Mouse (Mus musculus): ENCODE measurements around the gene Usp20.

Usp20 gene

DNA sequence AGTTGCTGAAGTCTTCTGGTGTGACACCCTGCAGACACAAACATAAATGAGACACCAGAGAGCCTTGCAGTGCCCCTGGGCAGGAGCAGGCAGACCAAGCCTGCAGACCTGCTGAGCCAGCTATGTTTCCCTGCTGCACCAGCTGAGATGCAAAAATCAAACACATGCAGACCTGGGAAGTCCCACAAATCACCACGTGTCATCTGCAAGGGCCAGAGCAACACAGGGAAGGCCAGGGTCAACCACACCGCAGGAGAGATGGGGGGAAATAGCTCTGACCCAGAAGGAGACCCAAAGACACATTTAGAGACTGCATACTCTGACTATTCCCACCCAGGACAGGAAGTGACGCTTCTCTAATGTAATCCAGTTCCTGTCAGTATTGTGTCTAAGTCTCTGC lies 58.4 kb downstream of the Usp20 start:
- DNase-seq (ENCODE audit: low read depth, low spot score): no peak

GRCm38 (mm10) chr2:31041386-31041785 lies 59.3 kb downstream of the Usp20 start:
- no peak for DNase-seq (ENCODE audit: low read depth, low spot score)

GRCm38 (mm10) chr2:31042881-31043280 lies 60.8 kb downstream of the Usp20 start:
- no peak for DNase-seq (ENCODE audit: low read depth, low spot score)

- DNase-seq (ENCODE audit: low read depth, low spot score): no peak
These were observed 61.8 kb downstream of the Usp20 start for GRCm38 (mm10) chr2:31043856-31044255.

DNA sequence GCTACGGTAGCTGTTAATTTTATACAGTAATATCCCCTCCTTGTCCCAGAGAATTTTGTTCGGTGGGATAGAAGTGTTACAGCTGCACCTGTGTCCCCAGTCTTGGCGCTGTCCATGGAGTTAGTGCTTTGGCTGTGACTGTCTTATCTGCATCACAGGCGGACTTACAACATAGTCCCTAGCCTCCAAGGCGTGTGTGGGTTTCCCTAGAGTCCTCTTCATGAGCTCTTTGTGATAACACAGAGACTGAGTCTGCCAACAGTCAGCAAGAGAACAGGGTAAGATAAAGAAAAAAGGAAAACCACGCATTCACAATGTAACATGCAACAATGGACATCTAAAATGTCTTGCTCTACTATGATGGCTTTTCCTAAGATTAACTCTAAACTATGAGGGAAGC lies 66.0 kb downstream of the Usp20 start:
- DNase-seq (ENCODE audit: low read depth, low spot score): no peak

- no peak for DNase-seq (ENCODE audit: low read depth, low spot score)
These were observed 70.4 kb downstream of the Usp20 start for GRCm38 (mm10) chr2:31052441-31052840.

DNA sequence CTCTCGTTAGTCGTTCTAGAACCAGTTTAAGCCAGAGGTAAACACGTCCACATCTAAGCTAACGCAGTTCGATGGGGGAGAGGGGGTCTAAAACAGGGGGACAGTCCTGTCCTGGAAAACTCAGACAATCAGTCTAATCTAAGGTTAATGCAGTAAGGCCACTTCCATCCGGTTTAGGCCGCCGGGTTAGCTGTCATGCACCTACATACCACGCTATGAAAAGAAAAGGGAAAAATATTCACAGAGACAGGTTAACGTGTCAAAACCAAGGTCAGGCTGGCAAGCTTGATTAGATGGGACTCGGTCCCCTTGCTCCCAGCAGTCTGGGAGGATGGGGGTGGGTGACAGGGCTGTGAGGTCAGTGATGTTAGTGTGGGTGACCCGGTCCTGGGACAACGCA lies 71.3 kb downstream of the Usp20 start:
- DNase-seq (ENCODE audit: low read depth, low spot score): no peak

GRCm38 (mm10) chr2:31053851-31054340 lies 71.8 kb downstream of the Usp20 start:
- no peak for DNase-seq (ENCODE audit: low read depth, low spot score)

DNA sequence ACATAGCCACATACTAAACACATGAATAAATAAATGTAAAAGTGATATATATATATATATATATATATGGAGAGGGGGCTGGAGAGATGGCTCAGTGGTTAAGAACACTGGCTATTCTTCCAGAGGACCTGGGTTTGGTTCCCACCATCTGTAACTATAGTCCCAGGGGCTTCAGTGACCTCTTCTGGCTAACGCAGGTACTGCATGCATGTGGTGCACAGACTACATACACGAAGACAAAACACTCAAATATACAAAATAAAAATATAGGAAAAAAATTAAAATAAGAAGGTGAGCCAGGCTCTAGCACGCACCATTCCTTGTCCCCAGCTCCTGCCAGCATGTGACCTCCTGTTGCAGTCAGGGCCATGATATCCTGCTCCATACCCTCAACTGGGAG lies 74.0 kb downstream of the Usp20 start:
- DNase-seq (ENCODE audit: low read depth, low spot score): no peak

DNA sequence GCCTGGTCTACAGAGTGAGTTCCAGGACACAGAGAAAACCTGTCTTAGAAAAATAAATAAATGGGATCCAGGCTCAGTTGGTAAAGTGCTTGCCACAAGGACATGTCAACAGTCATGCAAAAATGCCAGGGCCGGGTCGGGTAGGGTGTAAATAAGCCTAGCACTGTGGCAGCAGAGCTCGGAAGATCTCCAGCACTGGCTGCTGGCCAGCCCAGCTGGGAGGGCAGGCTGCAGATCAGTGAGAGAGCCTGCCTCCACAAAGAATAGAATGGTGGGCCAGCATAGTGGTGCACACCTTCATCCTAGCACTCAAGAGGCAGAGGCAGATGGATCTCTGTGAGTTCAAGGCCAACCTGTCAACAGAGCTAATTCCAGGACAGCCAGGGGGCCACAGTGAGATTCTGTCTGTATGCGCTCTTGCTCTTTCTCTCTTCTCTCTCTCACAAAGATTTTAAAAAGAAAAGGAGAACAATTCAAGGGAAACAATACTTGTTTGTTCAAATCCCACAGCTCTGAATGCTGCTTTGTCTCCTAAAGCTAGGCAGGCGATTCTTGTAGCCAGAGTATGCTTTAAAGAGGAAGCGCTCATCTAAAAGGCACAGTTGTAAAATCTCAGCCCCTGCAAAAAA lies 75.6 kb downstream of the Usp20 start:
- no peak for DNase-seq (ENCODE audit: low read depth, low spot score)

DNA sequence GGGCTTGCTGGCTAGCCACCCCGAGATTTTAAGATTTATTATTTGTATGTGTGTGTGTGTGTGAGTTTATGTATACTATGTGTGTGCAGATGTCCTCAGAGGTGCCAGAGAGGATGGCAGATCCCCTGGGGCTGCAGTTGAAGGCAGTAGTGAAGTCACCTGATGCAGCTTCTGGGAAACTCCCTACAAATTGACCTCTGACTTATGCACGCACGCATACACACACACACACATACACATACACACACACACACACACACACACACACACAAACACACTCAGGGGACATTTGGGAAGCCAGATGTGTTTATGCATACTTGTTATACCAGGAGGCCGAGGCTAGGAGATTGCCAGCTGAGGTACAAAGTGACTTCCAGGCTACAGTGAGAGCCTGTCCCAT lies 76.4 kb downstream of the Usp20 start:
- no peak for DNase-seq (ENCODE audit: low read depth, low spot score)

DNA sequence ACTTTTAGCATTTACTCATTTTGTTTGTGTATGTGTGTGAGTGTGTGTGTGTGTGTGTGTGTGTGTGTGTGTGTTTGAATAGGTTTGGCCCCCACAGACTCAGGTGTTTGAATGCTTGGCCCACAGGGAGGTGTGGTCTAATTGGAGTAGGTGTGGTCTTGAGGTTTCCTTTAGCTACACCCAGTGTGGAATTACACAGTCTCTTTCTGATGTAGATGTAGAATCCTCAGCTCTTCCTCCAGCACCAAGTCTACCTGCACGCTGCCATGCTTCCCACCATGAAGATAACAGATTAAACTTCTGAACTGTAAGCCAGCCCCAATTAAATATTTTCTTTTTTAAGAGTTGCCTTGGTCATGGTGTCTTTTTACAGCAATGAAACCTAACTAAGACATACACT lies 78.2 kb downstream of the Usp20 start:
- DNase-seq (ENCODE audit: low read depth, low spot score): no peak

- DNase-seq (ENCODE audit: low read depth, low spot score): no peak
These were observed 79.0 kb downstream of the Usp20 start for GRCm38 (mm10) chr2:31060787-31061730.

DNA sequence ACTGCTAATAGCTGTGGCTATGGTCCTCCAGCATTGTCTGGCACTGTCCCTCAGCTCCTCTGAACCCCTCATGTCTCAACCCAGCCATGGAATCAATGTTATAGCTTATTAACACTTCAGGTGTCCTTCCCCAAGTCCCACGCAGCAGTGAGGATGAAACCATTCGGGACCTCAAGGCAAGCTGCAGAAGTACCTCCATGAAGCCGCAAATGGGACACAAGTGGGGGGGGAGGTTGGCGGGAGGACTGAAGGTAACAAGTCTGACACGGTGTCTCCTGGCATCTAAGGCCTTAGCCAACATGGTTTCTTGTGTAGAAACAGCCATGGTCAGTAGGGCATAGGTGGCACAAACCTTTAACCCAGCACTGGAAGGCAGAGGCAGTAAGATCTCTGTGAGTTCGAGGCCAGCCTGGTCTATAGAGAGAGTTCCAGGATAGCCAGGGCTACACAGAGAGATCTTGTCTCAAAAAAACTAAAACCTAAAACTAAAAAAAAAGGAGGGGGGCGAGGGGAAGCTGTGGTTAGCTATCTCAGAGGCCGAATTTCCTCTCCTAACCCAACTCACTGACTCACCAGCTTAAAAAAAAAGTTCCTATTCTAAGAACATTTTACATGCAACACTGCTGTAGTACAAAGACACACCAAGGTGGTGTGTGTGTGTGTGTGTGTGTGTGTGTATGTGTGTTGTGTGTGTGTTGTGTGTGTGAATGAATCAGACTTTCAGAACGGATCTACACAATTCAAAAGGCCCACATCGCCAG lies 80.0 kb downstream of the Usp20 start:
- DNase-seq (ENCODE audit: low read depth, low spot score): no peak

DNA sequence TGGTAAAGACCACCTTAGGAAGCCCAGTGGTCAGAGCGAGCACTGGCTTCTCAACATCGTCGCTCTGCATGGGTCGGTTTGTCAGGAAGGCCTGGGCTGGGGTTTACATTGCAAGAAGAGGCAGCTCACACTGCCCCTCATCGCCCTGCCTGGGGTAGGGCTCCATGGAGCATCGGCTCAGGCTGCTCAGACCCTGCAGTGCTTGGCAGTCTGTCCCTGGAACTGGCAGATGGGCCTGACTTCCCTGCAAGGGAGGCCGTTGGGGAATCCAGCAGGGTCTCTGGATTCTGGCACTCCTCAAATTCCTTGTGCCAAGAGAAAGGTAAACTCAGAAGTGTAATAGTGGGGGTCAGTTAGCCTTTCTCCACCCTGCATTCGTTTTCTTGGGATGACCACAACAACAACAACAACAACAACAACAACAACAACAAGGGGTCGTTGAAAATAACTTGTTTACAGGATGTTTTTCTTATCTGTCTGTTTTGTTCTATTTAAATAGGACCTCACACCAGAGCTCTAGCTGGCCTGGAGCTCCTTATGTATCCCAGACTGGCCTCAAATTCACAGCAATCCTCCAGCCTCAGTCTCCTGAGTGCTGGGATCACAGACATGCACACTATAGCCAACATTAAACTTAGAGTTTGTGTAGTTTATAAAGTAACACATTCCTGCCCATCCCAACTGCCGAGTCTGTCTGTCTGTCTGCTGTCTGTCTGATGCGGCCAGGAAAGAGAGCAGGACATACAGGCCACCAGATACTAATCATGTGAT lies 84.1 kb downstream of the Usp20 start:
- no peak for DNase-seq (ENCODE audit: low read depth, low spot score)

- no peak for DNase-seq (ENCODE audit: low read depth, low spot score)
These were observed 85.0 kb downstream of the Usp20 start for GRCm38 (mm10) chr2:31067059-31067595.

DNA sequence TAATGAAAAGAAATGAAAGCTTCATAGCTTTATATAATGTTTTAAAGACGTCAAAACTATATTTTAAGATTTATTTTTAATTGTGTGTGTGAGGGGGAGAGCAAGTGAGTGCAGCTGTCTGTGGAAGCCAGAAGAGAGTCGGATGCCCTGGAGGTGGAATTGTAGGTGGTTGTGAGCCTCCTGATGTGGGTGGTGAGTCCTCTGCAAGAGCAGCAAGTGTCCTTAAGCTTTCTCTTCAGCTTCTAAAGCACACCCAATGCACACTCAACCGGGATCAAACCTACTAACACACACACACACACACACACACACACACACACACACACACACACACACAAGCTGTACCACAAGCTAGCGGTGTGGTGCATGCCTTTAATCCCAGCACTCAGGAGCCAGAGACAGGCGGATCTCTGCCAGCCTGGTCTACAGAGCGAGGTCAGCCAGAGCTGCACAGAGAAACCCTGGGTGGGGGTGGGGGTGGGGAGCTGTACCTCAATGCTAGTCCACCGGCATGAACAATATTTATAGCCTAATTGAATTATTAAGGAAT lies 85.7 kb downstream of the Usp20 start:
- DNase-seq (ENCODE audit: low read depth, low spot score): no peak

GRCm38 (mm10) chr2:31068246-31069113 lies 86.4 kb downstream of the Usp20 start:
- no peak for DNase-seq (ENCODE audit: low read depth, low spot score)

DNA sequence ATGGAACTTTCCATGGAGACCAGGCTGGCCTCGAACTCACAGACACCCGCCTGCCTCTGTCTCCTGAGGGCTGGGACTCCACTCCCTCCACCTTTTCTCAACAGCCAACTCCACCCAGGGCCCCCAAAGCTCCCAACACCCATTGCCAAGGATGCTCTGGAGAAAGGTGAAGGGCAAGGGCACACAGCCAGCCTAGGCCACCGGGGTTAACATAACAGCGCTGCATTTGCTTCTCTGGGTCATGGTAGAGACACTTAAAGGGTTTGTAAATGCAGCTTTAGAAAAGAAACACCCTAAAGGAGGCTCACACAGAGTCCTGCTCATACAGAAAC lies 87.0 kb downstream of the Usp20 start:
- no peak for DNase-seq (ENCODE audit: low read depth, low spot score)

GRCm38 (mm10) chr2:31069506-31069905 lies 87.4 kb downstream of the Usp20 start:
- DNase-seq (ENCODE audit: low read depth, low spot score): no peak
